In the genomic region with DNA sequence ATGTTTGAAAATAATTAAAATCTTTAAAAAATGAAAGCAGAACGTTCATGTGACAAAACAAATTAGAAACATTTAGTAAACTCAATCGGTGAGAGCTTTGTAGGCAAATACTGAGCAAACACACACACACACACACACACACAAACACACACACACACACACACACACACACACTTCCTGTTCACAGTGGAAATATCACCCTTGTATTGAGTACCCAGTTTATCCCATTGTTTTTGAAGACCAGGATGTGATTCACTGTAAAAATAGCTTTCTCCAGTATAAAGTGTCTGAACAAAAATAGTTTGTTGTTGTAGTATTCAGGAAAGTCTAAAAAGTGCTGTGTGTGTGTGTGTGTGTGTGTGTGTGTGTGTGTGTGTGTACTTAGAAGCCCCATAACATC, we compare ENCODE assay signal across 16 mouse cellular contexts.
DNase-seq lines count a peak whose midpoint lies in the region; ATAC-seq and TF ChIP-seq lines count a peak whose summit lies in the region.
"Had no signal": no experiment of that assay in that cellular context is flagged by ENCODE, and none has a peak within 500 bp of the region (broad histone marks: within the 10 kb centered on the region; RNA-seq: fewer than 3 reads in every experiment).

No protein-coding gene starts in this region.

- WGBS in intestine, embryonic 16.5 days = 70% methylated on average over 2 of the region's 2 CpGs

- no peak for ATAC-seq in intestine, embryonic 16.5 days
- no peak for ATAC-seq in cerebellum, adult (ENCODE audit: insufficient number of reproducible peaks, low FRiP score, low TSS enrichment)
- ATAC-seq: activated CD4-positive, CD25-positive, alpha-beta regulatory T cell, adult 4 months had no signal

- no peak for DNase-seq in gastrocnemius, adult 2 months
- no peak for DNase-seq in gastrocnemius, postnatal 4 days (ENCODE audit: low spot score in 2 of 2)
- peak; percentile 40 for DNase-seq in adrenal gland, postnatal 14 days
- DNase-seq in heart, postnatal 36 days = peak; percentile 27 to 55
- peak; percentile 68 for DNase-seq in lung, postnatal 10 days
- no peak for DNase-seq in ovary, postnatal 14 days (ENCODE audit: low spot score)
- DNase-seq: cerebellum, adult 11 months; gastrocnemius, postnatal 10 days; liver, embryonic 13.5 days had no signal

- H3K9ac ChIP-seq in intestine, embryonic 16.5 days (ENCODE audit: low read depth, low read length) = no peak overlapping the region
- H3K9ac ChIP-seq: hindbrain, embryonic 12.5 days; liver, embryonic 13.5 days had no signal

- no peak overlapping the region for H3K4me3 ChIP-seq in gastrocnemius, adult 2 months
- no peak overlapping the region for H3K4me3 ChIP-seq in intestine, embryonic 16.5 days (ENCODE audit: low read length)
- H3K4me3 ChIP-seq: embryonic facial prominence, embryonic 10.5 days; hindbrain, embryonic 12.5 days; layer of hippocampus, adult 2 months; liver, embryonic 13.5 days had no signal

- H3K4me1 ChIP-seq in intestine, embryonic 16.5 days (ENCODE audit: control insufficient read depth, insufficient read depth, low read length) = no peaks in the 10 kb centered on the region
- H3K4me1 ChIP-seq: embryonic facial prominence, embryonic 10.5 days; hindbrain, embryonic 12.5 days; liver, embryonic 13.5 days had no signal

- no peaks in the 10 kb centered on the region for H3K27me3 ChIP-seq in intestine, embryonic 16.5 days (replicated peaks; ENCODE audit: control insufficient read depth, insufficient read depth, low read length)
- H3K27me3 ChIP-seq: hindbrain, embryonic 12.5 days; liver, embryonic 13.5 days had no signal

- H3K4me2 ChIP-seq in intestine, embryonic 16.5 days (ENCODE audit: low read depth, low read length) = no peak overlapping the region
- H3K4me2 ChIP-seq: hindbrain, embryonic 12.5 days; liver, embryonic 13.5 days; midbrain, embryonic 11.5 days had no signal

- no peaks in the 10 kb centered on the region for H3K36me3 ChIP-seq in intestine, embryonic 16.5 days (ENCODE audit: control insufficient read depth, insufficient read depth, low read length)
- H3K36me3 ChIP-seq: embryonic facial prominence, embryonic 10.5 days; hindbrain, embryonic 12.5 days; liver, embryonic 13.5 days had no signal

- peak overlapping the region; percentile 49 for H3K27ac ChIP-seq in gastrocnemius, adult 2 months
- H3K27ac ChIP-seq in intestine, embryonic 16.5 days (ENCODE audit: low read length) = no peak overlapping the region
- H3K27ac ChIP-seq: embryonic facial prominence, embryonic 10.5 days; hindbrain, embryonic 12.5 days; liver, embryonic 13.5 days had no signal

- H3K9me3 ChIP-seq in intestine, embryonic 16.5 days (ENCODE audit: control insufficient read depth, low read length) = no peaks in the 10 kb centered on the region
- H3K9me3 ChIP-seq: embryonic facial prominence, embryonic 10.5 days; hindbrain, embryonic 12.5 days; liver, embryonic 13.5 days had no signal

- no peak for TF ChIP-seq CTCF in gastrocnemius, adult 2 months (IDR thresholded peaks at IDR 0.05)

- intact Hi-C loops in gastrocnemius, adult 2 months (cut with DNase I) = no loop called here
- intact Hi-C loops in heart, postnatal 36 days (cut with DNase I) = loop anchor here (2.0 kb wide), 2 partner anchors 92 to 110 kb away; no protein-coding TSS in a partner anchor

Comparison
In these comparisons a context has a peak if more than half of its experiments do, and no peak if none do; other contexts are left out.
1. DNase-seq: peak in adrenal gland, postnatal 14 days (single experiment), heart, postnatal 36 days (2 of 2) and lung, postnatal 10 days (single experiment); none in gastrocnemius, adult 2 months (single experiment), gastrocnemius, postnatal 4 days (0 of 2) and ovary, postnatal 14 days (single experiment).